Mouse (Mus musculus): ENCODE data around the gene Dcaf12. TPM values are rescaled to one million over a fixed set of nuclear protein-coding genes. Genes with fewer than 3 reads are reported as not detected.
A peak's percentile ranks its signal among the peaks of the same experiment; 100 is the strongest.

Dcaf12 gene
- total RNA-seq, 2 experiments from 2014 or later: 32.4 to 32.9 TPM

DNA sequence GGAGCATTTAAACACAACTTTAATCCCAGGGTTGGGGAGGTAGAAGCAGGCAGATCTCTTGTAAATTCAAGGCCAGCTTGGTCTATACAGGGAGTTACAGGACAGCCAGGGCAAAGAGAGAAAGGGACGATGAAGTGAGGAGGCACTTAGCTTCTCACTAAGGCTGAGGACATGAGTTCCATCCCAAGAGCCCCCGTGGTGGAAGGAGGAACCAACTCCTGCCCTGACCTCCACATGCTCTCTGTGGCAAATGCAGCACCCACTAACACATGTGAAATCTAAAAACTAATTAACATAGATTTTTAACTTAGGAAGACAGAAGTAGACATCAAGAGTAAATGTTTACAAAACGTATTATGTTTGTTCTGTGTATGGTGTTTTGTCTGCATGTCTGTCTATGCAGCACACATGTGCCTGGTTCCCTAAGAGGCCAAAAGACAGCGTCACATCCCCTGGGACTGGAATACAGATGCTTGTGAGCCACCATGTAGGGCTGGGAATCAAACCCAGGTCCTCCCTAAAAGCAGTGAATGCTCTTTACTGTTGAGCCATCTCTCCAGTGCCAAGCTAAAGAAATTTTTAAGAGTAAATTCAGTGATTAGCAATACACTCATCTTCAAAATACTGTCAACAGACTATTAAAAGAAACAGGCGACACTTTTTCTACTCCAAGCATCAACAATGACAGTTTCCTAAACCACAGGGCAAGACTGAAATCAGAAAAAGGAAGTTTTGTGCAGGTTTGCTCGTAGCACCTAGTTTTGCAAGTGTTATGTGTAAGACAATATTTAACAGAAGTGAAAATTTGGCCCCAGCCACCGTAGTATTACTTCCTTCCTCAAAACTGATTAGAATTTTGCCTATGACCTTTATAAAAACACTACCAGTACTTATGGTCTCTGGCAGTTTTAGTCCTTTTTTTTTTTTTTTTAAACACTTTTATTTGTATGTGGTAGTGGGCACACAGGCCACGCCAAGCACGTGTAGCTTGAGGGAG is 3.8 kb downstream of the Dcaf12 start:
- peak in 1 of 2 experiments; percentile 36 for DNase-seq

DNA sequence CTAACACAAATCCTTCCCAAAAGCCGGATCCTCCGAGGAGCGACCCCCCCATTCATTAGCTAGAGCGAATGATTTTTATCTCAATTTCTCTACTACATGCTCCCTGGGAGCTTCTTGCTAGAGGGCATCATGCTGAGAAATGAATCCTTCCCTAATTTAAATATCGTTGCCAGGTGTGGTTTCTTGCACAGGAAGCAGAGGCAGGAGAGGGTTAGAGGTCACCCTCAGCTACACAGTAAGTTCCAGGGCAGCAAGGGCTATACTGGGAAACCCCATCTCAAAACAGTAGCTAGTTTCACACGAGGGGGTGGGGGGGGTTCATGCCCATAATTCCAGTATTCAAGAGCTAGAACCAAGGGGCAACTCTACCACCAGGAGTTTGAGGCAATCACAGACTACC is 7.3 kb downstream of the Dcaf12 start:
- no peak for DNase-seq

DNA sequence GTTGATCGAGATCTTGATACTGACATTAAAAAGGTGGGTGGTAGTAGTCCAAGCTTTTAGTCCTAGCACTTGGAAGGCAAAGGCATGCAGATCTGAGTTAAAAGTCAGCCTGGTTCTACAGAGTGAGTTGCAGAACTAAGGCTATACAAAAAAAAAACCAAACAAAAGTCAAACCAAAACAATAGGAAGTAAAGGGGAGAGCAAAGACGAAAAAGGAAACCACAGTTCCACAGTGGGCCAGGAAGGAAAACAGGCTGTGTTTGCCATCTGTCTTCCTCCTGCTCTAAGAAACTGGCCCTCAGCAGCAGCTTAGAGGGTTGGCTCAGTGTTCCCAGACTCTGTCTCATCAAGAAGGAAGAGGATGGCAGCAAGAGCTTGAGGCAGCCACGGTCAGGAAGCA is 10.4 kb downstream of the Dcaf12 start:
- DNase-seq: peak in 1 of 2 experiments; percentile 47

DNA sequence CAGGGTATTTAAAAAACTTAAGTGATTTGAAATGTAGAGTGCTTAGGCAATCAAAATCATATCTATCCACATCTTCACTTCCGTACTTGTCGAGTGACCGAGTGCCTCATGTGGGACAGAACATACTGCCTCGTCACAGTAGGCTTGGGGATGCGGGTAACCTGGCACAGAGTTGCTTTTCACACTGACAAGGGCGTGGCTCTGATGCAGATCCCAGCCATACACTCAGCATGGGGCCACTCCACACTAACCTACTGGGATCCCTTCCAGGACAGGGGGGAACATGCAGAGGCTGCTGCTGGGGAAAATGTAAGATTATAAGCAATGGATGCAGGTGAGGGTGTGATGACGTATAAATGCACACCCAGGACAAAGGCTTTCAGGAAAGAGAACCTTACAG is 11.0 kb downstream of the Dcaf12 start:
- DNase-seq: no peak

DNA sequence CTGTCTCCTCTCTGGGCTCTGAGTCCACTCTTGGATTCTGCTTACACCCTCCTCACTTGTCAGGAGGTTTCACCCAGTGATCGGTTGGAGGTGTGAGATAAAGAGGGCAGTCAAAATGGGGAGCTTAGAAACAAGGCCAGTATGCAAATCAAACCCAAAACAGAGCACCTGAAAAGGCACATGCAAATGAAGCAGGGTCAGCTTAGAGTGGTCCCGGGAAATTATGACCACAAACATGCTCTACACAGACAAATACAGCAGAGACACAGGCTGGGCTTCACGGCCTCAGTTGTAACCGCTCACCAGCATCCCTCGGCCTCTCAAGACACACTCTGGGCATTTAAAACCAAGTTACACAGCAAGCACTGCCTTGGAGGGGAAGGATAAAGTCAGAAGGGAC is 15.7 kb downstream of the Dcaf12 start:
- no peak for DNase-seq

DNA sequence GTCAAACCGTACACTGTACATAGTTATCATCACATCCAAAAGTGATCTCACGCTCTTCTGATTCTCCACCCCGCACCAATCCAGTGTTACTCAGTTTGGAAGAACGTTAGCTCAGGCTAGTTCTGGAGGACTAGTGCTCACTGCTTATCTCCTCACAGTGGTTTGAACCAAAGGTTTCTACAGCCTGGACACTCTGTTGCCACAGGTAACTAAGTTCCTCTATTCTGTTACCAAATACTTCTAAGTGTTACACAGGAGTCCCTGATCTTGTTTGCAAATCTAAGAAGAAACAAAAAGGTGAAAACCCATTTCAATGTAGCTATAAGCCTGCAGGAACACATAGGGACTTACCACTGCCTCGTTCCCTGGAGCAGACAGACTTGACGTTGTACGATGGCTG is 18.7 kb downstream of the Dcaf12 start:
- no peak for DNase-seq

DNA sequence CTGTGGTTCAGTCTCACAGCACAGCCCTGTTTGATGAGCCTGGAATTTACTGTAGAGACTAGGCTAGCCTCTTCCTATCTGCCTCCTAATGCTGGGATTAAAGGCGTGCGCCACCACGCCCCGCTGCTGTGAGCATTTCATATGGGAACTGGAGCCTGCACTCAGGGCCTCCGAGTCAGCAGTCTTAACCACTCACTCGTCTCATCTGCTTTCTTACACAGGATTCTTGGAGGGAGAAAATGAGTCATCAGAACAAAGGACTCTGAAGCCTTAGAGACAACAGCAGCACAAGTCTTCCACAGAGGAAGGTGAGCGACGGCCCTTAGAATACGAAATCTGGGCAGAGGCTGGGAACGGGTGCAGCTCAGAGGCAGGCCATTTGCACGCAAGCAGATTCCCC is 19.2 kb downstream of the Dcaf12 start:
- no peak for DNase-seq

DNA sequence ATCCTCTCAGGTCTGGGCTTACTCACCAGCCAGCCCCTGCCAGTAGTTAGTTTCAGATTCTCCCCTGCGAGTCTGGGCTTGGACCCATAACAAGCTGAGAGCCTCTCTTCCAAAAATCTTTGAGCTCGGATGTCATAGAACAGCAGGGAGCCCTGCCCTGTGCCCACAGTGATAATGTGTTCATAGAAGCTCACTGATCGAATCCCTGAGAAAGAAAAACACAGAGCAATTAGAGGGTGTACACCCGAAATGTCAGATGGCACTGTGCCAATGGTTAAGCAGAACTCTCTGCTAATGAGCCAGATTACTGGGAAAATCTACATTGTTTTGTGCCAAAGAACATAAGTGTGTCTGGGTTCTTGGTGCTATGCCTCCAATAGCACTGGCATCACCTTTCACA is 20.8 kb downstream of the Dcaf12 start:
- no peak for DNase-seq

DNA sequence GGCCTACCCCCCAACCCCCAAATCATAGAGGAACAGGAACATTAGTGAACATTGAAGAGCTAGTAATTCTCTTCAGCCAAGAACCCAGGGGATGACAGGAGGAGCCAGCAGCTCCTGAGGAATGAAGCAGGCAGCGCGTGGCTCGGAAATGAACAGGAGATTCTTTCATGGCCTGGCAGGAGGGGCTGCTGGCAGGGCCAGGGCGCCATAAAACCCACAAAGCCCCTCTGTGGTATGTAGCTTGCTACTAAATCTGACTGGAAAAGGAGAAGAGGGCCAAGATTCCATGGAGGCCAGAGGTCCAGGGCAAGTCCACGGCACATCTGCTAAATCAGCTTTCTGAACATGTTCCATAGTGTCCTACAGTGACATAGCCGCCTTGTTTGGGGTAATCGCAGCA is 24.9 kb downstream of the Dcaf12 start:
- no peak for DNase-seq

DNA sequence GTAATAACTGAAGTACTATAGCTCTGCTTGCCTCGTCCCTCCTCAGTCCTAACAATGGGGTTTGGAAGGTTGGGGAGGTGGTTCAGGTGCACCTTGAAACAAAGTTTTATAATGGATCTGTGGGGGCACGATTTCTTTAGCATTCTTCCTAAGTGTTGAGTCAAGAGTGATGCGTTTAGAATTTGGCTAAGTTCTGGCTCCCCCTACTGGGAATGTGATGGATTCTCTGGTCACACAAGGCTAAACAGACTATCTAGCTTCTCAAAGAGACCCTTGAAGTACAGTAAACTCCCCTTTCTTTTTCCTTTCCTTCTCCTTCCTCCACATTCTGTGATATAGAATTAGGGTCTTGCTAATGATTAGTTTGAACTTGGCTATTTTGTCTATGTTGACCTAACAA is 28.3 kb downstream of the Dcaf12 start:
- DNase-seq: peak; percentile 17 to 65

DNA sequence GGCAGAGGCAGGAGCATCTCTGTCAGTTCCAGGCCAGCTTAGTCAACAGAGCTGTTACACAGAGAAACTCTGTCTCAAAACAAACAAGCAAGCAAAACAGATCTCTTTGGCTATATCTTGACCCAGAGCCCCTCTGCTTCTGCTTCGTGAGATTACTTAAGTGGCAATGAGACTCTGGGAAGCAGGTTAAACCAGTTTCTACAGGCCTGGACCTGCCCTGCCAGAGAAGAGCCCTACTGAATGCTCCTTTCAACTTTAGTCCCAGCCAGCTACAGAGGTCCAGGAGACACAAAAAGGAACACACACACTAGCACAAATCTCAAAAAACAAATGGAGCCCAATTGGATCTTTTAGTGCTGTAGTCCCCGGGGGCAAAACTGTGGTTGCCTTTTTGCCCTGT is 30.6 kb downstream of the Dcaf12 start:
- no peak for DNase-seq

DNA sequence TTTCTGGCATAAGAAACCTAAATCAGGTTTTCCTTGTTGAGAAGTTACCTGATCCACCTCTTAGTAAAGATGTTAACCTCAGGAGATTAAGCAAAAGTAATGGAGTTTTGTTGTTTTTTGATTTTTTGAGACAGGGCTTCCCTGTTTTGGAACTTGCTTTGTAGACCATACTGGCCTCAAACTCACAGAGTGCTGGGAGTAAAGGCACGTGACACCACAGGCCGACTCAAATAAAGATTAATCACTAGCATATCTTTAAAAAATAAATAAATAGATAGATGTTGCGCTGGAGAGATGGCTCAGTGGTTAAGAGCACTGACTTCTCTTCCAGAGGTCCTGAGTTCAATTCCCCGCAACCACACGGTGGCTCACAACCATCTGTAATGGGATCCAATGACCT is 38.8 kb downstream of the Dcaf12 start:
- DNase-seq: no peak

DNA sequence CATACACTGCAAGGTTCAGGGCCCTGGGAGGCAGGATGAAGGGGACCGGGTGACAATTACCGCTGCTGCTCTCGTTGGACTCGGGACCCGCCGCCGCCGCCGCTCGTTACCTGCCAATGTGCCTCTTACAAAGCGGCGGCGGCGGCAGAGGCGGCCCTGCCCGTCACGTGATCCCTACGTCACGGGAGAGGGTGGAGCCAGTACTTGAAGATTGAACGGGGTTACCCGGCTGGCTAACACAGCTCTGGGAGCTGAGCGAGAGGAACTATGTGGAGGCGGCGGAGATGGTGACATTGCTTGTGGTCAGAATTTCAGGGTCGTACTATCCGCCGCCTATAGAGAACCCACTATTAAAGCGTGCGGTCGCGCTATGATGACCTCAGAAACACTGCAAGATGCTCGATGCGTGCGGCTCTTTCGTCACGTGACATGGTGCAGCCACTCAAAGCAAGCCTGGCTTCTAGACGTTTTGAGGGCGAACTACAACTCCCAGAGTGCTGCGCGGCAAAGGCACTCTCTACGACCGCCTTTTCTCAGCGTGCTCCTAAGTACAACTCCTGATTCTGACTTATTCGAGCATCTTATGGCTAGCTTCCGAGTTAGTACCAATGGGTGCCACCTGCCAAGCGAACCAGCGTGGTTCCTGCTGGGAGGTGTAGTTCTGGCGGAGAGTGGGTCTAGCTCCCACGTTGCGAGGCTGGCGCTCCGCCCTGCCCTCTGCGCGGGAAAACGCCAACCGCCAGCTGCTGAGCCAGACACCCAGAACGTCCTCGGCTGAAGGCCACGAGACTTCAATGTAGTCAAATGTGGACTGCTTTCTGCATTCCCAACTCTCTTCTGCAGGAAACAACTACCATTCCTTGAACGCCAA is 39.5 kb downstream of the Dcaf12 start, which contains the start of gene Ubap2:
TSS of gene Ubap2 (minus strand) at position 165 of the 871 bp plus-strand sequence.
- DNase-seq: peak; percentile 98 to 99

DNA sequence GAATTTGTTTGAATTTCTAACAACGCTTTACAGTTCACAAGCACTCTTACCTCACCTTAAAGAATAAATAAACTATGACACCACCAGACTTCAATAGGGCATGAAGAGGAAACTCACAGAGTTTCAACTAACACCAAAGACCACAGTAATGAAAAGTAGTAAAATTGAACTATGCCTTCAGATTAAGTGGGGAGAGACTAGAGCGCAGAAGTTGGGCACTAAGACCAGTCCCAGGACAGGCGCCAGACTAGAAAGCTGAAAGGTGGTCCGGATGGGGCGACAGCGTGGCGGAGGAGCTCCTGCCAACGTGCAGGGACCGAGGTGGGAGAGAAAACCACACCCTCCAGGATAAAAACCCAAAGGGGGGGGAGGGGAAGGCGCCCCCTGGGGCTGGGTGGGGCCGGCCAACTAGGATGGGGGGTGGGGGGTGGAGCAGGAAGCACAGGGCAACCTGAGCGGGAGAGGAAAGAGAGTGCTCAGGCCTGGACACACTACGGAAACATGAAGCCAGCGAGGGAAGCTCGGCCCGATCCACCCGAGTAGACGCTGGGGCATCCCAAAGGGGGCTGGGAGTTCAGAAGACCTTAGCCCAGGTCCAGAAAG is 40.2 kb downstream of the Dcaf12 start:
- peak; percentile 32 to 37 for DNase-seq

DNA sequence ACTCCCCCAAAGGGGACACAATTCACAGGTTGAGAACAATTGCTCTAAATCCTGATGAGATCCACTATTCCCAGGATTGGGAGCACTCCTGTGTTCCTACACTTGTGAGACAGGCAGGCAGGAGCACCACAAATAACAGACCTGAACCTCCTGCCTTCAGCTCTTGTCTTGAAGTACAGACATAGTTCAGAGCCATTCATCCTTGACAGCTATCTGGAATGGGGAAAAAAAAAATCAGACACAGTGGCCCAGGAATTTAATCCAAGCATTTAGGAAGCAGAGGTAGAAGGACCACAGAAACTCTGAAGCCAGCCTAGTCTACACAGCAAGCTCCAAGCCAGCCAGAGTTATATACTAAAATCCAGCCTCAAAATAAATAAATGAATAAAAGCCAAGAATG is 46.6 kb downstream of the Dcaf12 start:
- DNase-seq: no peak

DNA sequence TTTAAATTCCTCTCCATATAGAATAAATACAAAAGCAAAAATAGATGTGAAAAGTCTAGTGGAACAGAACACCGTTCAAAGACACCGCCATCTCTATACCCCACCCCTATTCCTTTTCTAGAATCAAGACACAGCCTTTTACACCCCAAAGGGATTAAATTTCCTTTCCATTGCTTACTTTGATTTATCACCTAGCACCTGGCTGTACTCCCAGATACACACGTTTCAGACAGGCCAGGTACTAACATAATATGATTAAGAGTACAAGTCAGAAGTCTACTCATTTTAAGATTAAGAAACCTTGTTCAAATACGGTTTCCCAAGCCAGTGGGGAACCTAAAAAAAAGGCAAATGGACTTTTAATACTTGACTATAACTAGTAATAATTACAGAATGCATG is 48.3 kb downstream of the Dcaf12 start:
- no peak for DNase-seq

DNA sequence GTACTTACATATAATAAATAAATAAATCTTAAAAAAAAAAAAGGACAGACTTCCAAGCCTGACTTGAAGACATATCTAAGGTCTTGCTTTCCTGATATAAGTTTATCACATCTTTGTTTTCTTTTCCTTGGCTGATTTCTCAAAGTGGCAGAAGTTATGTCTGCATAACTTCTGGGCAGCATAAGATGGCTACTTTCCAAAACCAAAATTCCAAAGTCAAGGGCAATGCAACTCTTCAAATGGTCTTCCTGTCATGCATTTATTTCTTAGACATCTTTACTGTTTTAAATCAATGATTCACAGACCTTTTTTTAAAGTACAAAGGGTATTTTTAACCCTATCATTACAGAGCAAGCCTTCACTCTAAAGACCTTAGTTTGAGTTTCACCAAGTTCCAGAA is 54.0 kb downstream of the Dcaf12 start:
- DNase-seq: no peak

DNA sequence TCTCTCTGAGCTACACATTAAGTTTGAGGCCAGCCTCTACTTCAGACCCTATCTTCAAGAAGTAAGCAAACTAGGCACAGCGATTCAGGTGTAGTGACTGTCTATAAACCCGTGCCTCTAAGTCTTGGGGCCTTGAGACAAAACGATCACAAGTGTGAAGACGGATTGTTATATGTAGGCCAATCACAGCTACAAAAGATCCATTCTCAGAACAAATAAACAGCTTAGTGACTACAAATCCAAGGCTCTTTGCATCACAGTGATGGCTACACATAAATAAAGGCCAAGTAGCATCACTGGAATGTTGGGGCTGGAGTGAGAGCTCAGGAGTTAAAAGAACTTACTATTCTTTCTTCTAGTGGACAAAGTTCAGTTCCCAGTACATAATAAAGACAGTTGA is 55.7 kb downstream of the Dcaf12 start:
- DNase-seq: no peak

DNA sequence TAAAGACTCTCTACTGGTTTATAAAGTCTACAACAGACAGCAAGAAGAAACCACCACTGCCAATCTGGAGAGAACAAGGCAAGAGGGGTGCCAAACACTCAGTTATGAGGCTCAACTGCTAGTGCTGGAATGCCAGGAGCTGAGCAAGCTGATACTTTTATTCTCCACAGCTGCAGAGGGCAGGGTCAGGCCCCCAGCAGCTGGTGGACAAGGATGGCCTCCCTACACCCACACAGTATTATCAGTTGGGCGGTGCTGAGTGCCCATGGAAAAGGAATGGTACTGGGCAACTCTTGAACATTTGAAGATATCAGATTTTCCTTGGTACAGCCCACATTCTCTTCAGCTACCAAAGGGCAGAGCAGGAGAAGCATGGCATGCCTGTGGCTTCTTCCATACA is 56.9 kb downstream of the Dcaf12 start:
- peak in 1 of 2 experiments; percentile 6 for DNase-seq

DNA sequence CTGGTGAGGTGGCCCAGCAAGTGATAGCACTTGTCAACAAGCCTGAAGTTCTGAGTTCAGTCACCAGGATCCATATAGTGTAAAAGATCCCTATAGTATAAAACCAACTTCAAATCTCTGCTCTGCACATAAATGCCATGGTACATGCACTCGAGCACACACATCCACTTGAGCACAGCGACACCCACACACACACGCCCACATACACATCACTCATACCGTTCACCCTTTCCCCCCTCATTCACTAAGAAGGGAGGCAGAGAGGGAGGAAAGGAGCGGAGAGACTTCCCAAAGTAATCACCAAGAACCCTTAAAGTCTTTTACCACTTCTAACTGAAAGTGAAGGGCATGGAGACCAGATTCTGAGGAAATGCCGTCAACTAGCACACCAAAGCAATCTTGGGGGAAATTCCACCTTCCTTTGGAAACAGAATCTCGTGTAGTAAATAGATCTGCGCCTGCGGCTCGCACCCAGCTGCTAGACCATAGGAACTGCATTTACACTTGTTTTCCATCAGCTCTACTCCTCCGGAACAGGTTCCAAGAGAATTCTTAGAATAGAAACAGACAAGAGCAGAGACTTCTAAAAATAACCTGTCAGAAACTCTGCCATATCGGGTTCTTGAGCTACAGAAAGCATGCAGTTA is 59.0 kb downstream of the Dcaf12 start:
- peak; percentile 29 to 54 for DNase-seq

DNA sequence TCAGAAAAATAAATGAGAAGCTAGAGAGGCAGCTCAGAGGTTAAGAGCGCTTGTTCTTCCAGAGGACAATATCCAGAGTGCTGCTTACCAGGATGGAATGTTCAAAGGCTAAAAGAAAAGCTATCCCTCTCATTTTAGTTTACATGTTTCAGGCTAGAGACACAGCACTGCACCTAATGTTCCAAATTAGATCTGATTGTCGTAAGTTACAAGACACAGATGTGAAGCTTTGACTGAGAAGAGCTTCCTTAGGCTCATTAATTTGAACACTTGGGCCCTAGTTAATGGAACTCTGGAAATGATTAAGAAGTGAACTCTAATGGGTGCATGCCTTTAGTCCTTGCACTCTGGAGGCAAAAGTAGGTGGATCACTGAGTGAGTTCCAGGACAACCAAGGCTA is 60.9 kb downstream of the Dcaf12 start:
- DNase-seq: no peak

DNA sequence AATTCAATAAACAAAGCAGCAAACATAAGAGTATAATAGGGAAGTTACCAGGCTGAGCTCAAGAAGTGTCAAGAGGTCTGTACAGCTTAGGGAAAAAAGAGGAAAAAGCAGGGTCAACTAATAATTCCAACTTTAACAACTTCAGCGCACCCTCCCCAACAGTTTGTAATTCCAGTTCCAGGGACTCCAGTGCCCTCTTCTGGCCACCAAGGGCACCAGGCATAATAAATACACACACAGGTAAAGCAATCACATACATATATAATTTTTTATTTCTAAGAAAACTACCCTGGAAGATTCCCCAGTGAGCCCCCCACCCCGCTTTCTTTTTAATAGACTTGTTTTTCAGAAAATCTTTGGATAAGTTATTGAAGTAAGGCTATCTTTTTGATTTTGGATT is 69.3 kb downstream of the Dcaf12 start:
- no peak for DNase-seq
